Mouse (Mus musculus): ENCODE measurements at regions not wholly inside any gene's neighbourhood (a gene's known extent, or its start where the extent isn't known, plus 50 kb on each side); places are given as distances from the start of the nearest gene placed in this dataset.

- DNase-seq (ENCODE audit: extremely low spot score, low spot score) = peak; percentile 48
These were observed 80.9 kb downstream of the Efnb1 start for GRCm38 (mm10) chrX:99216633-99217459.

DNA sequence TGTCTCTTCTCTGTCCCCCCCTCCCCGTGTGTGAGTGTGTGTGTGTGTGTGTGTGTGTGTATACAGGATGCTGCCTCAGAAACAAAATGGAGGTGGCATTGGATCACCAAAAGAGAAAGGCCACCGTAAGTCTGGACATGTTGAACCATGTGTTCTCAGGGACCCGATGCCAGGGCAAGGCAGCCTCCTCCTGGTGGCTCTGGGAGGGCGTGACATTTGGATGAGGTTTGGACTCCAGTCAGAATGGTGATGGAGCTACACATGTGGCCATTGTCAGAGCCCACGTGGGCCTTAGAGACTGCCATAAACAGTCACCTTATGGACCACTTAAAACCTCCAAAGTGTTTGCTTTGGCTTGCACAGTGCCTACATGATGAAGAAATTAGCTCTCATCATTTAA, 80.0 kb downstream of the Efnb1 start:
- no peak for DNase-seq (ENCODE audit: extremely low spot score, low spot score)

DNA sequence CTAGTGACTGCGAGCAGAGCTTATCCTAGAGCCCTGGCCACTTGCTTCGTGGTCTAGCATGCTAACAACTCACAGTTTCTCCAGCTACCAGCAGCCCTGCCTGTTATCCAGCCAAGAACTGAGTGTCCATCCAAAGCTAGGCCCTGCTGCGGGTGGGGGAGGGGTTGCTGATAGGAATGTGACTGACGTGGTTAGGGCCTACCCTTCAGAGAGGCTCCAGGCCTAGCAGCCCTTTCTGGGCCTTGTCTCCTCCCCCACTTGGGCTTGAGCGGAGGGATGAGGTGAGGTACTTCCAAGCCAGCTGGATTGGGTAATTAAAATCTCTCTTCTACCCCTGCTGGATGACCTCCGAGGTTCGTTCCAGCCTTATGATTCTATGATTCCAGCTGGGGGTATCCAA, 79.2 kb downstream of the Efnb1 start:
- DNase-seq (ENCODE audit: extremely low spot score, low spot score) = no peak

DNA sequence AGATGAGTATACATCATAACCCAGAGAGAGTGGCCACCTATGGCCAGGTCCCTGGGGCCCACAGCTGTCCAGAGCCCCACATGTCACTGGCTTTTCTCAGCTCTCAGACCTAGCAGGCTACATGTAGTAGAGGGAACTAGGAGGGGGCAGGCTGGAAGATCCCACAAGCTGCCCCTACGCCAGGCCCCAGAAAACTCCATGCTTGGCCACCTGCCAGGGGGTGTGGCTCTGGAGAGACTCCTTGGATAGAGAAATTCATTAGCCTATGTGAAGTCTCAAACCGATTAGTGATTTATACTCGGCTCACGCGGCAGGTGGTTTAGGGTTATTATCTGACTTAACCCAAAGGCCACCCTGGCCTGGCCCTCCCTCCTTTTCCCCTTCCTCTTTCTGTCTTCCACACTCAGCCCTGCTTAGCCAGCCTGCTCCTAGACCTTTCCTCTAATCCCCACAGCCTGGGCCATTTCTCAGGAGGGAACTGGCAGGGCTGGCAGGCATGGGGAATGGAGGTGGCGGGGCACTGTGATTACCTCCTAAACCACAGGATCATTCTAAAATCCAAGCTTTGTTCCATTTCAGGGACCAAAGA, 77.7 kb downstream of the Efnb1 start:
- no peak for DNase-seq (ENCODE audit: extremely low spot score, low spot score)

DNA sequence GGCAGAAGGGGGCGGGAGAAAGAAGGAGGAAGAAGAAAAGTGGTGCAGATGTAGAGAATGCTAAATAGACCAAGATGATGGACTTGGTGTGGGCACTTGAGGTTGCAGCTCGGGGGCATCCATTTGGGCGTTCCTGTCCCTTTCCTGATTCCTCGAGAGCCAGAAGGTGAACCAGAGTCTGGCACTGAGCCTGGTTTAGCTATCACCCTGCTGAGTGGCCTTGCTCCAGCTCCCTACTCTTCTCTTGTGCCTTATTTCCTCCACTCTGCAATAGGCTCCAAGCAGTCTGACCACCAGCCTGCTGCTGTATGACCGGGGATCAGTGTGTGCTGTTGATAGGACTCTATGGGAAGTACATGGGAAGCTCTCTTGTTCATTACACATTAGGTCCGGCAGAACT, 68.1 kb downstream of the Efnb1 start:
- DNase-seq (ENCODE audit: extremely low spot score, low spot score) = no peak

DNA sequence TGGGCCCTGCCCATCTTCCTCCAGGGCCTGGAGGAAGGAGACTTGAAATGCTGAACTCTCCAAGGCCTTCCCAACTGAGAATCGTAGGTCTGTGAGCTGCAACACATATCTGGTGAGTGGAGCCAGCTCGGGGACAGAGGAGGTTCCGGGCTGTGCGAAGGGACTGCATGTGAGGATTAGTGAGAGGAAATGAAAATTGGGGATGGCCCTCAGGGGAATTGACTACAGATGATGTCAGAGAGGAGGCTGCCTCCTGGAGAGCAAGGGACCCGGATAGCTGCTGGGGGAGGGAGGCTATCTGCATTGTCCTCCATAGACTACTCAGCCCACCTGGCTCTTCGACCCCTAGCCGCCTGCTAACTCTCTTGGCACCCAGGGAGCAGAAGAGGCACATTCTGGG, 65.2 kb downstream of the Efnb1 start:
- DNase-seq (ENCODE audit: extremely low spot score, low spot score) = no peak

DNA sequence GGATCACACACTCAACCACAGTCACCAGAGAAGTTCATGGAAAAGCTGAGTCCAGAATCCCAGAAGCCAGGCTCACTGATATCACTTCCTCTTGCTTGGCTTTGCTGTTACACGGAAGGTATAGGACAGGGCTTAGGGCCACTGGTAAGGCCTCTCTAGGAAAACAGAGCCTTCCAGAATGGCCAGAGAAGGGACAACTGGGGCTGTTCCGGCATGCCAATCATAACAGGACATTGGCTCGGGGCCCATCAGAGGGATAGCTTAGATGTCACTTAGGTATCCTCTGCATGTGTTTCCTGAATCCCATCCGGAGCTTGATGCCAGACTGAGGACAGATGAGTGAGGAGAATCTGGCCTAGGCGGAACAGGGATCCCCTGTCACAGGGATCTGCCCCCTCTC, 63.7 kb downstream of the Efnb1 start:
- no peak for DNase-seq (ENCODE audit: extremely low spot score, low spot score)

GRCm38 (mm10) chrX:99198961-99199631, 63.2 kb downstream of the Efnb1 start:
- peak; percentile 50 for DNase-seq (ENCODE audit: extremely low spot score, low spot score)

Data from neural tube, embryonic 10.5 days (tissue).